Comparison of ENCODE assay signal across 8 mouse cellular contexts in genomic region chr15:8445951-8446419, GRCm38 (mm10). TPM values are rescaled to one million over a fixed set of nuclear protein-coding genes. Genes with fewer than 3 reads are reported as not detected.
DNase-seq lines count a peak whose midpoint lies in the region; ATAC-seq lines count a peak whose summit lies in the region.

No protein-coding gene starts in this region.

- H3K27me3 ChIP-seq in forebrain, embryonic 15.5 days = no peaks in the 10 kb centered on the region
- H3K27me3 ChIP-seq in hindbrain, embryonic 15.5 days = no peaks in the 10 kb centered on the region
- H3K27me3 ChIP-seq in liver, embryonic 12.5 days (replicated peaks) = no peaks in the 10 kb centered on the region

- H3K9ac ChIP-seq in forebrain, embryonic 15.5 days (replicated peaks) = peak overlapping the region; percentile 93
- H3K9ac ChIP-seq in hindbrain, embryonic 15.5 days = peak overlapping the region; percentile 81
- H3K9ac ChIP-seq in liver, embryonic 12.5 days = peak overlapping the region; percentile 99

- H3K27ac ChIP-seq in forebrain, embryonic 15.5 days (replicated peaks) = 0 out of 2 replicates have a peak overlapping the region, but pooled peaks have one; percentile 98
- H3K27ac ChIP-seq in hindbrain, embryonic 15.5 days (replicated peaks) = peak overlapping the region; percentile 98; the same call in 1 of the 2 replicates
- peak overlapping the region; percentile 99 for H3K27ac ChIP-seq in liver, embryonic 12.5 days

- peaks cover 45% of the 10 kb centered on the region for H3K4me1 ChIP-seq in forebrain, embryonic 15.5 days
- peaks cover 35% of the 10 kb centered on the region for H3K4me1 ChIP-seq in hindbrain, embryonic 15.5 days (replicated peaks)
- peaks cover 33% of the 10 kb centered on the region for H3K4me1 ChIP-seq in liver, embryonic 12.5 days

- peak overlapping the region; percentile 80 for H3K4me2 ChIP-seq in forebrain, embryonic 15.5 days (replicated peaks)
- peak overlapping the region; percentile 99 for H3K4me2 ChIP-seq in hindbrain, embryonic 15.5 days
- H3K4me2 ChIP-seq in liver, embryonic 12.5 days = peak overlapping the region; percentile 87

- no peaks in the 10 kb centered on the region for H3K9me3 ChIP-seq in forebrain, embryonic 15.5 days
- H3K9me3 ChIP-seq in hindbrain, embryonic 15.5 days = no peaks in the 10 kb centered on the region
- H3K9me3 ChIP-seq in liver, embryonic 12.5 days (replicated peaks) = no peaks in the 10 kb centered on the region

- WGBS in forebrain, embryonic 15.5 days = 0% methylated on average over 19 of the region's 19 CpGs
- WGBS in hindbrain, embryonic 15.5 days = under 1% methylated on average over 19 of the region's 19 CpGs
- 1% methylated on average over 19 of the region's 19 CpGs for WGBS in liver, embryonic 12.5 days (ENCODE audit: insufficient replicate concordance)

- no peak for ATAC-seq in forebrain, embryonic 15.5 days (replicated peaks)
- ATAC-seq in hindbrain, embryonic 15.5 days (ENCODE audit: low FRiP score, low read depth) = no peak
- ATAC-seq in liver, embryonic 12.5 days = peak; percentile 38

- no peaks in the 10 kb centered on the region for H3K36me3 ChIP-seq in forebrain, embryonic 15.5 days
- no peaks in the 10 kb centered on the region for H3K36me3 ChIP-seq in hindbrain, embryonic 15.5 days
- no peaks in the 10 kb centered on the region for H3K36me3 ChIP-seq in liver, embryonic 12.5 days

- DNase-seq in right cerebral cortex, postnatal 14 days = peak; percentile 7
- DNase-seq in right cerebral cortex, adult 18-20 months = no peak
- peak; percentile 51 for DNase-seq in c-Kit-positive CD71-positive TER-119-positive erythroid progenitor cells, embryonic 14.5 days (ENCODE audit: low spot score)
- peak; percentile 42 to 57 for DNase-seq in natural killer cell, adult 2 months (ENCODE audit: low spot score in 2 of 2)
- peak; percentile 58 to 60 for DNase-seq in thymus, postnatal 36 days

- peak overlapping the region; percentile 87 for H3K4me3 ChIP-seq in forebrain, embryonic 15.5 days
- peak overlapping the region; percentile 96 for H3K4me3 ChIP-seq in hindbrain, embryonic 15.5 days
- H3K4me3 ChIP-seq in liver, embryonic 12.5 days = peak overlapping the region; percentile 88

RNA-seq across cellular contexts. Expression of gene Nipbl, which starts 1.7 kb away (rescaled TPM):
- polyA plus RNA-seq in forebrain, embryonic 15.5 days (2015; fragmentation: Nextera tagmentation; extraction: Ambion mirVana) = 20.5 and 21.4 TPM in 2 replicates
- 13.7 and 15.2 TPM in 2 replicates for polyA plus RNA-seq in hindbrain, embryonic 15.5 days (2015; fragmentation: Nextera tagmentation; extraction: Ambion mirVana)
- 10.0 and 10.2 TPM in 2 replicates for polyA plus RNA-seq in liver, embryonic 12.5 days (2016; fragmentation: Nextera tagmentation; extraction: Ambion mirVana)
